Mouse (Mus musculus) kidney, postnatal 14 days (tissue): ENCODE results near the gene Washc3.

ENCODE experiments used
- DNase-seq: peaks from one replicate; pipeline ENCODE4 v3.0.0; 2022; ENCODE audit warnings: mixed read lengths

The Washc3 gene

DNA sequence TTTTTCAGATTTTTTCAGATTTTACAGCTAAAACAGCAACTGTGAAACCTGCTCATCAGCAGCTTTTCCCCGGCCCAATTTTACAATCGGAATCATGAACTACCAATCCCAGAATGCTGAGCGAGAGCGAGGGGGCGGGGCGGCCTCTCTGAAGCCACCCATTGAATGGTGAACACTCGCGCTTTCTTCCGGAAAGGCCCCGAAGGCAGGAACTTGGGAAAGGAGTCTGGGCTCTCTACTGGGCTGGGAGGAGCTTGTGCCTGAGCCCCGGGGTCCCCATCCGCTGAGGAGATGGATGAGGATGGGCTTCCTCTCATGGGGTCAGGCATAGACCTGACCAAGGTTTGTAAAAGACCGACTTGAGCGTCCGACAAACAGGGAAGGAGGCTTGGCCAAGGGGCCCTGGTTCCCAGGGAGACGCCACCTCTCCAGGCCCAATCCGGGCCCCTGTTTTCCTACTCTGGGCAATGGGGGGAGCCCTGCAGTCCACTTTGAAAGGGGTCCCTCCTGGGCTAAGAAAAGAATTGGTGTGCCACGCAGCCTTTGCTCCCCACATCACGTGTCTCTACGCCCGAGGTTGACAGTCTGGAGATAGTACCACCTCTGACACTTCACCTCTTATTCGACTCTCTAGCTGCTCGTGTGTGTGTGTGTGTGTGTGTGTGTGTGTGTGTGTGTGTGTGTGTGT, at the start of gene Washc3:
Washc3 (plus strand) TSS at position 143 of the 688 bp plus-strand sequence.
- peak; percentile 94 for DNase-seq

GRCm38 (mm10) chr10:88151658-88152057, 49.2 kb upstream of the Washc3 start:
- no peak for DNase-seq

GRCm38 (mm10) chr10:88162096-88162495, 38.8 kb upstream of the Washc3 start:
- DNase-seq = no peak

DNA sequence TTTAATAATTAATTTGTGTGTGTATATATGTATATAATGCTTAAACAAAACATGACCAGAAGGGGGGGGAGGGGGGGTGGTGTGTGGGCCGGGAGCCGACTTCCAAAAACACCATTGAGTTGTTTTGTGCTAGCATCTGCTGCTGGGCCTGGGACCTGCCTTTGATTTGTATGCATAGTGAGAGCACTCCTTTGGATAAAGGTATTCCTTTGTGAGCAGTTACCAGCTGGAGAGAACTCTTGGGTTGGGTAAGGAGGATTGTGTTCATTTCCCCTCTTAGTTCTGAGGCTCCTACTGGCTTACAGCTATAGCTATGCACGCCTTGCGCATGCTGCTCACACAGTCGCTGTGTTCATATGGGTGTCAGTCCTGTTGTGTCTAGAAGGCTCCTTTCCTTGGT, 38.2 kb upstream of the Washc3 start:
- no peak for DNase-seq

- DNase-seq = no peak
Observed at GRCm38 (mm10) chr10:88166158-88166557, 34.7 kb upstream of the Washc3 start.

- DNase-seq = no peak
Observed at GRCm38 (mm10) chr10:88167438-88168077, 33.3 kb upstream of the Washc3 start.

DNA sequence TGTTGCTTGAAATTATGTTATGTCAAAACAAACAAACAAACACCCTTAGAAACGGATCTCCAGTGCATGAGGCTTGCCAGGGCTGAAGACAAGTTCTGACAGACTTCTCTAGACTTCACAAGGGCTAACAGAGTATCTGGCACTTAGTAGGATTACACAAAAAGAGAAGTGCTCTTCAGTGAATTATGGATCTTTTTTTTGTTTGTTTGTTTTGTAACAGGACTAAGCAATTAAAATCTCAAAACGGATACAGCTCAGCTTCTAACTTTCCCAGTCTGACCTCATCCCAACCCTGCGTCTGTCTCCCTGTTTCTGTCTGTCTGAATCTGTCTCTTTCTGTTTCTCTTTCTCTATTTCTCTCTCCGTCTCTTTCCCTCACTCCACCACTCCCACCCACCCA, 352 bp upstream of the Washc3 start:
- no peak for DNase-seq

GRCm38 (mm10) chr10:88201650-88202049, 757 bp downstream of the Washc3 start:
- DNase-seq = no peak

GRCm38 (mm10) chr10:88202581-88202980, 1.7 kb downstream of the Washc3 start:
- DNase-seq = no peak

GRCm38 (mm10) chr10:88203236-88203635, 2.3 kb downstream of the Washc3 start:
- no peak for DNase-seq

DNA sequence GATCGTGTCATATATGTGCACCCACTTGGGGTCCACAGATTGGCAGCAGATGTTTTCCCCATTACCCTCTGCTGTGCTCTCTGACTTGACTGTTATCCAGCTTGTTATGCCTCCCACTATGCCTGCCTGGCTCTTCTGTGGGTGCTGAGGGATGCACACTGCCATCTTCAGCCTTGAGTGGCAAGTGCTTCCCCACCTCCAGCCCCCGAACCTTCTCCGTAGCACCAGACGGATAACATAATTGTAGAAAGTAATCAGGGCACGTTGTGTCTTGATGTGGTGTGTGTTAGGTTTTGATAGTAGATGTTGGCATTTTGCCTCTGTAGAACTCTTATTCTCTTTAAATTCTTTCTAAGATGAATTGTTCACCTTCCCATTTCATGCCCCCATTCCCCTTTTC, 11.8 kb downstream of the Washc3 start:
- no peak for DNase-seq

DNA sequence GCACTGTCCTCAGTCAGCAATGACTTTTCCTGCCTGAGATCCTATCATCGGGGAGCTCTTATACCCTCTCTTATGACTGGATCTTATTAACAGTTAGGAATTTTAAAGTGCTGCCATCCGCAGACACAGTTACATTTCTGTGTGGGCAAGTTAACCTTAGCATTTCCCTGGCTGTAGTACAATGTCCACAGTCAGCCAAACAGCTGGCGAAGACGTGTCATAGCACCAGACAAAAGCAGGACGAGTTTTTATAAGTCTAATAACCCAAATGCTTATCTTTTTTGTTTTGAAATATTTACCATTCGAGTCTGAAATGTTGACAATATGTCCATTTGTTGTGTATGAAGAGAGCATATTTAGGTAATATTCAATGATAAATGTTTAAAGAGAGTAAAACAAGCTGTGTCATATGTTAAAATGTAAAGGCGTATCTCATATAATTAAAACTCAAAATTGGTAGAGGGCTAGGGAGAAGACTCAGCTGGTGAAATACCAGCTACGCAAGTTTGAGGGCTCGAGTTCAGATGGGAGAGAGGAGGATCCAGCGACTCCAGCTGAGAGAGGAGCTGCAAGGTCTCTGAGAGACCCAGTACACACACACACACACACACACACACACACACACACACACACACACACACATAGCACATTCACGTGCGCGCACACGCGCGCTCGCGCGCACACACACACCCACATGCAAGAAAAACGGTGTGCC, 14.1 kb downstream of the Washc3 start:
- DNase-seq = no peak

GRCm38 (mm10) chr10:88218161-88218560, 17.3 kb downstream of the Washc3 start:
- DNase-seq = no peak

- no peak for DNase-seq
Observed at GRCm38 (mm10) chr10:88221718-88222117, 20.8 kb downstream of the Washc3 start.

DNA sequence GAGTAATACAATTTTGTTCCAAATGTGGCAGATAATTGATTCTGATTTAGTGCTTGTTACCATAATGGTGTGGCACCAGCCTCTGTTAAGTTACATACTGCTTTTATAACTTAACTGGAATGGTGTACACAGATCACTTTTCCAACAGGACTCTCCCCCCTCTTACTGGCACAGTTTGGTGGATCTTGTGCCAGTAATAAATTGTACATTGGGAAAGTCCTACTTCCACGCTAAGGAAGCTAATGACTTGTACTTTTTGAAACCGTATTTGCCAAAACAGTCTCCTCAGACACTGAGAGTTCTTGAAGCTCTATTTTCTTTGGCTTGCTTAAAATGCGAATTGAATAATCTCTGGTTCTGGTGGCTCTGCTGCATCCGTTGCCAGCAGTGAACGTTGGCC, 24.5 kb downstream of the Washc3 start:
- DNase-seq = no peak

DNA sequence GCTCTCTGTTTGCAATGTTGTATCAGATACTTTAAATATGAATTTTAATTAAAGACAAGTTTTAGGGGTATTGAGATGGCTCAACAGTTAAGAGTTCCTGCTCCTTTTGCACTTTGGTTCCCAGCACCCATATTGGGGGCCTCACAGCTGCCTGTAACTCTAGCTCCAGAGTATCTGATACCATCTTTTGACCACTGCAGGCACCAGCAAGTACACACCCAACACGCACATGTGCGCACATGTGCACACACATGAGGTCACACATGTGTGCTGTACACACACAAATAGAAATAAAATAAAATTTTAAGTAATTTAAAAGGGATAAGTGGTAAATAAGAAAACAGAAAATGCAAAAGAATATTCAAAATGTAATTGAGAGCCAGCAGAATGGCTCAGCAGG, 27.1 kb downstream of the Washc3 start:
- no peak for DNase-seq

- no peak for DNase-seq
Observed at GRCm38 (mm10) chr10:88228521-88229017, 27.7 kb downstream of the Washc3 start.

- no peak for DNase-seq
Observed at GRCm38 (mm10) chr10:88231671-88232070, 30.8 kb downstream of the Washc3 start.

GRCm38 (mm10) chr10:88232765-88233164, 31.9 kb downstream of the Washc3 start:
- DNase-seq = no peak

DNA sequence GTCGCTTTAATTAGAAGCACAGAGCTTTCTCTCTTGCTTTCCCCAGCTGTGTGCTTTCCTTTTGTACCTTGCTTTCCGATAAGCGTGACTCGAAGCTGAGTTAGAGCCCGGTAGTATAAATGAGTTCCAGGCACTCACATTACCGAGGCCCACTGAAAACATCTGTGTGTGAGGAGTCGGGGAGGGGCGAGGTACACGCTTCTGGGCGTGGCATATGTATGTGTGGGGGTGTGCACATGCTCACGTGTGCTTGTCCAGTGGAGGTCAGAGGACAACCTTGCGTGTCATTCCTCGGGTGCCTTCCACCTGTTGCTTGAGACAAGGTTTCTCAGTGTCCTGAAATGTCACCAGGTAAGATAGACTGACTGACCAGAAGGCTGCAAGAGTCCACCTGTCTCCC, 43.8 kb downstream of the Washc3 start:
- no peak for DNase-seq

- DNase-seq = no peak
Observed at GRCm38 (mm10) chr10:88250300-88250699, 49.4 kb downstream of the Washc3 start.

DNA sequence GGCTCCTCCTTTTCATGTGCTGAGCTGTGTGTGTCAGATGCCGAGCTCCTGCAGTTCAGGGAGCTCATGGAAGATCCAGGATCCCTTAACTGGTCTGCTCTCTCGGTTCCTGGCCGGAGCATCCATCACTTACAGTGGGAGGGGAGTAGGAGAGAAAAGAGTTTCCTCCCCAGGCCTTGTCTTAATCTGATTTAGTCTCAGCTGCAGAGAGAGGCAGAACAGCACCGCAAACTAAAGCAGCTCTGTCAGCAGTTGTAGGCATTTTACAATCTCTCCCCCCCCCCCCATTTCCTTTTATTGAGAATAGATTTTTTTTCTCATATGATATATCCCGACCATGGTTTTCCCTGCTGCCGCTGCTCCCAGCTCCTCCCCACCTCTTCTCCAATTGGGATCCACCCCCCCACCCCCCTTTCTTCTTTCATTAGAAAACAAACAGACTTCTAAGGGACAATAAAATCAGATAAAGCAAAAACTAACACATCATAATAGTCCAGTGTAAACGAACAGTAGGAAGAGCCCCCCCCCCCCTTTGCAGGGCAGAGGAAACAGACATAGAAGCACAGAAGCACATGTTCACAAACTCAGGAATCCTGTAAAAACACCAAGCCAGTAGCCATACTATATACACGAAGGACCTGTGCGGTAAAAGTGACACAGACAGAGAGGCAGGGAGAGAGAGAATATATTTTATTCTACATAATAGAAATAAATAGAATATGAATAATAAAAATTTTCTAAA, 51.4 kb downstream of the Washc3 start:
- no peak for DNase-seq

DNA sequence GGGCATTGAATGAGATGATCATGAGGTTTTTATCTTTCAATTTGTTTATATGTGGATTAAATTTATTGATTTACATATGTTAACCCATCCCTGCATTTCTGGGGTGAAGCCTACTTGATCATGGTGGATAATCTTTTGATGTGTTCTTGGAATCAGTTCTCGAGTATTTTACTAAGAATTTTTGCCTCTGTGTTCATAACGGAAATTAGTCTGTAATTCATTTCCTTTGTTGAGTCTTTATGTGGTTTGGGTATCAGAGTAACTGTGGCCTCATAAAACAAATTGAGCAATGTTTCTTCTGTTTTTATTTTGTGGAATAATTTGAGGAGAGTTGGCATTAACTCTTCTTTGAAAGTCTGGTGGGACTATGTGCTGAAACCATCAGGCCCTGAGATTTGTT, 54.7 kb downstream of the Washc3 start:
- no peak for DNase-seq
